Mouse (Mus musculus): ENCODE data around the gene Odam. TPM values are rescaled to one million over a fixed set of nuclear protein-coding genes. Genes with fewer than 3 reads are reported as not detected.

Odam gene
- polyA plus RNA-seq, 1 experiment = not detected

GRCm38 (mm10) chr5:87942515-87942914, 57.7 kb downstream of the Odam start:
- H3K4me1 ChIP-seq (ENCODE audit: control insufficient read depth, insufficient read depth, low read length) = no peaks in the 10 kb centered on the region
- H3K27me3 ChIP-seq (ENCODE audit: control insufficient read depth, insufficient read depth, low read length) = no peaks in the 10 kb centered on the region
- no peaks in the 10 kb centered on the region for H3K36me3 ChIP-seq (ENCODE audit: control insufficient read depth, insufficient read depth, low read length)
- H3K27ac ChIP-seq (ENCODE audit: control insufficient read depth, insufficient read depth, low read depth, low read length) = no peak overlapping the region
- no peak overlapping the region for H3K4me3 ChIP-seq (ENCODE audit: control insufficient read depth, low read depth, low read length)
- TF ChIP-seq CTCF (IDR thresholded peaks at IDR 0.05; ENCODE audit: control insufficient read depth, insufficient read depth, insufficient replicate concordance, low read depth, low read length) = no peak
- TF ChIP-seq POLR2A (IDR thresholded peaks at IDR 0.05; ENCODE audit: control insufficient read depth, low read depth, low read length) = no peak

Other genes with a start within 250 kb of the Odam start
- not detected in 2 replicates for gene Csn1s1, start 218.8 kb upstream of the Odam start, polyA plus RNA-seq (2012; rRNA removed)
- gene Csn2, start 185.4 kb upstream of the Odam start, polyA plus RNA-seq (2012; rRNA removed) = 0.31 and 0.64 TPM in 2 replicates
- gene Csn1s2a, start 110.5 kb upstream of the Odam start, polyA plus RNA-seq (2012; rRNA removed) = not detected in 2 replicates
- gene Csn1s2b, start 76.9 kb upstream of the Odam start, polyA plus RNA-seq (2012; rRNA removed) = 0.44 and 0.46 TPM in 2 replicates
- gene Prr27, start 59.3 kb upstream of the Odam start, polyA plus RNA-seq (2012; rRNA removed) = 120 and 200 TPM in 2 replicates
- gene Csn3, start 40.5 kb downstream of the Odam start, polyA plus RNA-seq (2012; rRNA removed) = not detected in 2 replicates
- gene 2310003L06Rik, start 84.4 kb downstream of the Odam start, polyA plus RNA-seq (2012; rRNA removed) = not detected in 2 replicates
- not detected in 2 replicates for gene Gm28434, start 84.5 kb downstream of the Odam start, polyA plus RNA-seq (2012; rRNA removed)
- gene Cabs1, start 94.4 kb downstream of the Odam start, polyA plus RNA-seq (2012; rRNA removed) = 205 and 247 TPM in 2 replicates
- not detected in 2 replicates for gene Smr3a, start 117.5 kb downstream of the Odam start, polyA plus RNA-seq (2012; rRNA removed)
- not detected in 2 replicates for gene Smr2, start 201.5 kb downstream of the Odam start, polyA plus RNA-seq (2012; rRNA removed)
- not detected in 2 replicates for gene Gm11116, start 226.5 kb downstream of the Odam start, polyA plus RNA-seq (2012; rRNA removed)

Measured in testis, adult 2 months (tissue).